Mouse (Mus musculus) forebrain, embryonic 11.5 days (tissue): Measurements from ENCODE around the gene Wnt5b. TPM values are rescaled to one million over a fixed set of nuclear protein-coding genes. Genes with fewer than 3 reads are reported as not detected.

Experiments
- ATAC-seq: fragments of 200-750 bp; cut with Nextera tagmentation; replicated peaks from 2 replicates; pipeline ENCODE4 v1.8.0; 2017; ENCODE audit warnings: moderate TSS enrichment; ENCODE audit not compliant: low FRiP score
- DNase-seq: peaks from one replicate; pipeline ENCODE4 v3.0.0-alpha.2; 2017; ENCODE audit warnings: low spot score
- H3K27ac ChIP-seq: fragments of 300-500 bp; sonication (generic); 2 replicates; pipeline ENCODE4 v1.5.1; 2014; ENCODE audit warnings: low read depth, low read length
- H3K27me3 ChIP-seq: fragments of 300-500 bp; sonication (generic); 2 replicates; pipeline ENCODE4 v1.6.1; 2014; ENCODE audit warnings: mild to moderate bottlenecking, low read length, mixed read lengths; ENCODE audit not compliant: control insufficient read depth, insufficient read depth
- H3K36me3 ChIP-seq: fragments of 300-500 bp; sonication (generic); 2 replicates; pipeline ENCODE4 v1.6.1; 2014; ENCODE audit warnings: mild to moderate bottlenecking, low read length, moderate library complexity, mixed read lengths; ENCODE audit not compliant: control insufficient read depth, insufficient read depth
- H3K4me1 ChIP-seq: fragments of 300-500 bp; sonication (generic); replicated peaks from 2 replicates; pipeline ENCODE4 v1.6.1; 2014; ENCODE audit warnings: low read length, mixed read lengths; ENCODE audit not compliant: control insufficient read depth, insufficient read depth
- H3K4me2 ChIP-seq: fragments of 300-500 bp; sonication (generic); 2 replicates; pipeline ENCODE4 v1.6.1; 2014; ENCODE audit warnings: low read depth, mild to moderate bottlenecking, low read length, moderate library complexity, mixed read lengths; ENCODE audit not compliant: severe bottlenecking
- H3K4me3 ChIP-seq: fragments of 300-500 bp; sonication (generic); 2 replicates; pipeline ENCODE4 v1.5.1; 2014; ENCODE audit warnings: low read depth, low read length
- H3K9ac ChIP-seq: fragments of 300-500 bp; sonication (generic); 2 replicates; pipeline ENCODE4 v1.6.1; 2014; ENCODE audit warnings: low read length
- H3K9me3 ChIP-seq: fragments of 300-500 bp; sonication (generic); 2 replicates; pipeline ENCODE4 v1.6.1; 2016; ENCODE audit warnings: low read length, mixed read lengths; ENCODE audit not compliant: control insufficient read depth
- WGBS: fragments of 180-500 bp; shearing (Covaris S2); extraction: QIAGEN DNeasy Blood & Tissue Kit; methylation state at CpG from one replicate; pipeline ENCODE4 v1.1.7; 2014; 5-methylcytosine and 5-hydroxymethylcytosine counted together
- polyA plus RNA-seq: library from polyadenylated mRNA; unstranded; fragments of >200 nt; fragmentation: Nextera tagmentation; extraction: Ambion mirVana; gene quantifications from 2 replicates; pipeline ENCODE4 v1.2.1, GENCODE M21; 2014

Wnt5b gene
- polyA plus RNA-seq, 1 experiment from 2014 or later: 14.5 TPM

GRCm38 (mm10) chr6:119396309-119396634 is 147.9 kb downstream of the Wnt5b start:
- DNase-seq (no peak), ATAC-seq (no peak)
- H3K4me3 ChIP-seq: no peak overlapping the region
- 75% methylated on average over 5 of the region's 5 CpGs for WGBS
- no peaks in the 10 kb centered on the region for H3K27me3 ChIP-seq
- H3K9me3 ChIP-seq: no peaks in the 10 kb centered on the region
- H3K9ac ChIP-seq: no peak overlapping the region
- no peak overlapping the region for H3K27ac ChIP-seq
- H3K36me3 ChIP-seq: no peaks in the 10 kb centered on the region
- H3K4me1 ChIP-seq: no peaks in the 10 kb centered on the region
- H3K4me2 ChIP-seq: no peak overlapping the region

DNA sequence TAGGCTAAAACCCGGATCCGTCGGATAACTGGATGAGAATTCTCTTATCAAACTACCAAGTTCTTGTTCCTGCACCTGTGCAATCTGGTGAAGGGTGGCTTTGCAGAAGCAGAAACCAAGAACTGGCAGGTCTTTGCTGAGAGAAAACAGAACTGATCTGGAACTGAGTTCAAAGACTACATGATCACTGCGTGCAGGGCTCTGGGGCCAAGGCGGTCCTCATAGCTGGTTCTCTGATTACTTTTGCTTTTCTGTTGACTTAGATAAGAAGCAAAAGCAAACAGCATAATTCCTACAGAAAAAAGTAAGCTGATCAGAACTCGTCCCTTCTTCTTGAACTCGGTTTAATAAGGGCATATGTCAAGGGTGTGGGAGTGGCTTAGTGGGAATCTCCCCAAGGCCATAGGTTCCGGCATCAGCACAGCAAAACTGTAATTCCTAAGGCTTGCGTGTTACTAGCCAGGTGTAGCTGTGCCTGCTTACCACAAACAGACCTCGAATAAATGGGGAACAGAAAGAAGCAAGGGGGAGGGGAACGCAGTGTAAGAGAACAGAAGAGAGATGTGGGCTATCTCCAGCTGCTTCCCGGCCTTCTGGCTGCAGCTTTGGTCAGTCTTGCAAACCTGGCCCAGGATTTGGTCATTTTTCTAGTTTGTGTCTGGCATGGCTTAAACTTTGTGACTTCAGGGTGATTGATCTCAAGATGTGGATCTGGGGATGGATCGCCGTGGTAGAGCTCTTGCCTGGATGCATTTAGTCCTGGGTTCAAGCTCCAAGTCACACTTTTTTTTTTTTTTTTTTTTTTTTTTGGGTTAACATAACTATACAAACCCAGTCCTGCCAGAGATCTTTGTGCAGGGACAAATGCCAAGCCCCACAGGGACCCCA is 148.5 kb downstream of the Wnt5b start:
- Histone ChIP-seq H3K36me3 (no peaks in the 10 kb centered on the region), H3K9me3 (no peaks in the 10 kb centered on the region), H3K27me3 (no peaks in the 10 kb centered on the region), H3K4me1 (no peaks in the 10 kb centered on the region), H3K27ac (no peak overlapping the region), H3K4me3 (no peak overlapping the region), H3K9ac (no peak overlapping the region), H3K4me2 (no peak overlapping the region)
- WGBS: 87% methylated on average over 14 of the region's 14 CpGs
- DNase-seq (no peak), ATAC-seq (no peak)

DNA sequence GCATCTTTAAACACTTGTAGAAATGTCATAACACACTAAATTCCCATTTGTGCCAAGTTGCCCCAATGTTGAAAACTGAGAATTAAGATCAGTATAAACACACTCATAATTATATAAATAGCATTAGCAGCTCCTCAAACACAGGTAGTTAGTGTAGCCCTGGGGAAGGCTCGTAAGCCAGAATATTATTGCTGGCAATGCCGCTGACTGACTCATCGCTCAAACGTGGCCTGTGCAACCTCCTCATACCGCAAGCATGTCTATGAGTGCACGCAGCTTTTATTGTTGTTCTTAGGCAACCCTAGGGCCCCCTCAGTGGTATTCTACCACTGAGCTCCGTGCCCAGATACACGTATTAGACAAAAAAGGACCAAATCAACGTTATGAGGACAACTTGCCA is 151.3 kb downstream of the Wnt5b start:
- no peak for ATAC-seq

GRCm38 (mm10) chr6:119390728-119391127 is 153.4 kb downstream of the Wnt5b start:
- Histone ChIP-seq H3K27me3 (no peaks in the 10 kb centered on the region), H3K4me1 (peaks cover 4% of the 10 kb centered on the region; the same call in 1 of the 2 replicates), H3K9me3 (no peaks in the 10 kb centered on the region), H3K36me3 (no peaks in the 10 kb centered on the region), H3K9ac (no peak overlapping the region), H3K4me2 (no peak overlapping the region), H3K27ac (no peak overlapping the region), H3K4me3 (no peak overlapping the region)
- 91% methylated on average over 4 of the region's 4 CpGs for WGBS
- no peak for ATAC-seq
- DNase-seq: no peak

More for the DNA sequence above, 151.3 kb downstream of the Wnt5b start:
- H3K9ac ChIP-seq: no peak overlapping the region
- no peaks in the 10 kb centered on the region for H3K36me3 ChIP-seq
- no peak overlapping the region for H3K27ac ChIP-seq
- H3K4me2 ChIP-seq: no peak overlapping the region
- no peaks in the 10 kb centered on the region for H3K9me3 ChIP-seq
- WGBS: 92% methylated on average over 9 of the region's 9 CpGs
- H3K4me1 ChIP-seq: no peaks in the 10 kb centered on the region; the same call in 1 of the 2 replicates
- H3K27me3 ChIP-seq: no peaks in the 10 kb centered on the region
- DNase-seq: no peak
- H3K4me3 ChIP-seq: no peak overlapping the region

DNA sequence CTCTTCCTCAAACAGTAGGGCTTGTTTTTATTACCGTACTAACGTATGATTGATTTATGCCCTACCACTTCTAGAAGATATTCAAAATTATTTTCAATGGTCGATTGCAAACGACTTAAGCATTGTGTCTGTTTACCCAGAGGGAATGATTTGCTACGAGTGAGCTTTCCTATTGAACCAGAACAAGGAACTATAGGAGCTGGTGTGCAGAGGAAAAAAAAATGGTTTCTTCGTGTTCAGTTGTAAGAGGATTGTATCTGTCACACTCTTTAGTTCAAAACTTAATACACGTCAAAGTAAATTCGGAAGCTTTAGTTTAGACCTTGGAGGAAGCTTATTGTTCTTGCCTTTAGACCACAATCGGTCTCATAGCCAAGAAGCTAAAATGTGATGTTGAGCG is 155.1 kb downstream of the Wnt5b start:
- H3K4me2 ChIP-seq: peak overlapping the region; percentile 79
- no peaks in the 10 kb centered on the region for H3K27me3 ChIP-seq
- H3K9ac ChIP-seq: peak overlapping the region; percentile 57
- ATAC-seq: 0 out of 2 replicates have a peak, but pooled peaks have one; percentile 14
- no peaks in the 10 kb centered on the region for H3K36me3 ChIP-seq
- H3K27ac ChIP-seq: no peak overlapping the region; the same call in 1 of the 2 replicates
- H3K4me3 ChIP-seq: peak overlapping the region; percentile 85
- no peaks in the 10 kb centered on the region for H3K9me3 ChIP-seq
- WGBS: 29% methylated on average over 10 of the region's 10 CpGs
- no peak for DNase-seq
- H3K4me1 ChIP-seq: peaks cover 4% of the 10 kb centered on the region; the same call in 1 of the 2 replicates

DNA sequence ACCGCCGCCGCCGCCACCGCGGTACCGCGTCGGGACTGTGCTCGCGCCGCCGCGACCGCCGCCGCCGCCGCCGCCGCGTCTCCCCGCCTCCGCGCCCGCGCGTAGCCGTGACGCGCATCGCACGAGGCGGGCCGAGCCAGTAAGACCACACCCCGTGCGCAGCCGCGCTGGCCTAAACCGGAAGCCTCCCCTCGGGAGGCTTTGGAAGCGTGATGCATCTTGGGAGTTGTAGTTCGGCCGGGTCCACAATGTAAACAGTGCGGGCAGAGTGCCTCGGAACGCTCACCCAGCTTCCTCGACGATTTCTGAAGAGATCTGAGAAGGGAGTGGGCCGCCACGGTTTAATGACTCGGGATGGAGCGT is 155.5 kb downstream of the Wnt5b start:
- H3K36me3 ChIP-seq: no peaks in the 10 kb centered on the region
- H3K9me3 ChIP-seq: no peaks in the 10 kb centered on the region
- peak overlapping the region; percentile 92 for H3K9ac ChIP-seq
- WGBS: under 1% methylated on average over 53 of the region's 53 CpGs
- H3K4me3 ChIP-seq: peak overlapping the region; percentile 85
- H3K4me1 ChIP-seq: peaks cover 4% of the 10 kb centered on the region; the same call in 1 of the 2 replicates
- peak overlapping the region; percentile 68 for H3K27ac ChIP-seq
- peak overlapping the region; percentile 79 for H3K4me2 ChIP-seq
- DNase-seq (peak; percentile 97), ATAC-seq (peak; percentile 99)
- no peaks in the 10 kb centered on the region for H3K27me3 ChIP-seq

DNA sequence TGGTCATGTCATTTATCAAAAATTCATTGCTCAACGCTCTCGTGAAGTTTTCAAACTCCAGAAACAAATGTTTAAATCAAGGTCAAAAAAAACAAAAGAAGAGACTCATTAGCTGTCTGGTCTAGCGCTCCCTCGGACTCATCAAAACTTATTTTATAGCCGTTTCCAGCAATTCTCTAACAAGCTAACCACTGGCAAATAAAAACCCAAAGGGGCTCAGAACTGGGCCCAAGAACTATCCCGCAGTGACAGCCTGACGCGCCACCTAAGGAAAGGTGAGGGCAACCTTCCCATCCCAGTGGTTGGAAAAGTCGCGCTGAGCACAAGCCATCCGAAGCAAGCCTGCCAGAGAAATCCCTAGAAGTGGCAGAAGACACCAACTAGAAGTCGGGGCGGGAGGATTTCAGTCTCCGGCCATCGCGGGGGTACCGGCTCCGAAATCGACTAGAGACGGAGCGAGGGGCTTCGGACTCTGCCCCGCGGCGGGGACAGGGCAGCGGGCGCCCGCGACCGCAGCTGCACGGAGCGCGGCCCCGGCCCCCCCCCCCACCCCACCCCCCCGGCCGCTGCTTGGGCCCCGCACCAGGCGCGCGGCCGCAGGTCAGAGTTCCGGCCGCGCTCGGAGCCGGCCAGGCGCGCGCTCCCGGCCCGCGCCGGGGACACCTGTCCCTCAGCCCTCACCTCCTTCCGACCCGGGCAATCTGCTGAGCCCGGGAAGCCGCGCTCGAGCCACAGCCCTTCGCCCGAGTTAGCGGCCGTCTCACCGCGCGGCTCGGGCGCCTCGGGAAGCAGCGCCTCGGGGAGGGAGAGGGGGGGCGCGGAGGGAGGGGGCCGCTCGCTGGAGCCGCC is 156.1 kb downstream of the Wnt5b start:
- 1% methylated on average over 46 of the region's 76 CpGs for WGBS
- Histone ChIP-seq H3K27me3 (no peaks in the 10 kb centered on the region), H3K9ac (peak overlapping the region; percentile 92), H3K27ac (peak overlapping the region; percentile 68), H3K4me2 (peak overlapping the region; percentile 79), H3K4me1 (peaks cover 4% of the 10 kb centered on the region; the same call in 1 of the 2 replicates), H3K4me3 (peak overlapping the region; percentile 85), H3K9me3 (no peaks in the 10 kb centered on the region), H3K36me3 (no peaks in the 10 kb centered on the region)
- DNase-seq (peak; percentile 73), ATAC-seq (peak; percentile 89)

DNA sequence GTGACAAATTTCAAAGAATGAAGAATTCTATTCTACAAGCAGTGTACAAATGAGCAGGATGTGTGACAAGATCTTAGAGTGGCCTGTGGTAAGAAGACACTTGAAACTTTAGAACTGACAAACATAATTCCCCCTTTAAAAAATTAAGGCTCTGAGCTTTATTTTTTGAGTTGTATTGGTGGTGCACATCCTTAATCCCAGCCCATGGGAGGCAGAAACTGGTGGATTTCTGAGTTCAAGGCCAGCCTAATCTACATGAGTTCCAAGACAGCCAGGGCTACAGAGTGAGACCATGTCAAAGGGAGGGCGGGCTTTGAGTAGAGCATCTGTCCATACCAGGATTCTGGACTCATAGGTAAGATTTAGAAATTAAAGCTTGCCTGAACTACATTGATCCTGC is 157.3 kb downstream of the Wnt5b start:
- Histone ChIP-seq H3K27me3 (no peaks in the 10 kb centered on the region), H3K4me1 (peaks cover 4% of the 10 kb centered on the region; the same call in 1 of the 2 replicates), H3K4me2 (peak overlapping the region; percentile 79; the same call in 1 of the 2 replicates), H3K27ac (no peak overlapping the region), H3K9me3 (no peaks in the 10 kb centered on the region), H3K4me3 (no peak overlapping the region), H3K9ac (no peak overlapping the region; the same call in 1 of the 2 replicates), H3K36me3 (no peaks in the 10 kb centered on the region)
- ATAC-seq (no peak), DNase-seq (no peak)
- 92% methylated on average over 1 of the region's 1 CpGs for WGBS
